Mouse (Mus musculus): ENCODE data around the gene Olfr1241.

Gene Olfr1241

GRCm38 (mm10) chr2:89487026-89487425 lies at the start of gene Olfr1241:
Gene Olfr1241 (minus strand): TSS chr2:89487126.
- DNase-seq (ENCODE audit: low spot score), result no peak

GRCm38 (mm10) chr2:89531387-89531786 lies 44.5 kb upstream of the Olfr1241 start, which contains the start of gene Olfr1243:
Gene Olfr1243 (minus strand): TSS chr2:89531487.
- DNase-seq (ENCODE audit: low spot score), result no peak

- DNase-seq (ENCODE audit: low spot score), result no peak
Measured at GRCm38 (mm10) chr2:89498235-89498634, 11.3 kb upstream of the Olfr1241 start, which contains the start of gene Olfr1242. Gene Olfr1242 (minus strand): TSS chr2:89498335.

GRCm38 (mm10) chr2:89442900-89443299 lies 44.0 kb downstream of the Olfr1241 start, which contains the start of gene Olfr1240:
Gene Olfr1240 (minus strand): TSS chr2:89443000.
- no peak for DNase-seq (ENCODE audit: low spot score)
